Mouse (Mus musculus): ENCODE data around the gene Mical2. TPM values are rescaled to one million over a fixed set of nuclear protein-coding genes. Genes with fewer than 3 reads are reported as not detected.

Mical2 gene
- polyA plus RNA-seq, 1 experiment from 2014 or later: 0.88 TPM

DNA sequence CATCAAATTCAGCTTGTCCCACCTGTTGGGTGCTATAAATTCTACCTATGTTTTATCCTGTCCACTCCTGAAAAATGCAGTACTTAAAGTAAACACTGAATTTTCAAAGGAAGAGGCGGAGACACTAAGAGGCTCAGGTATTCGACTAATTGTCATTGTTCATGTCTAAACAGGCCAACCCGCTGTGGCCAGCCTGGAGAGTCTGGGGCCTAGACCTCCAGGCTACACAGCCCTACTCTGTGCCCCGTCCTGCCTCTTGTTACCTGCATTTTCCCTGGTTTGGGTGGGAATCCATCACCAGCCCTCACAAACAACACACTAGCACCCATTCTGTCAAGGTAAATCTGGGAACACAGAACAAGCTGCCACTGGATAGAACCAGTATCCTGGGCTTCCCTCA, 191.9 kb downstream of the Mical2 start:
- Histone ChIP-seq H3K4me1 (peaks cover 41% of the 10 kb centered on the region), H3K36me3 (replicated peaks) (no peaks in the 10 kb centered on the region), H3K27me3 (ENCODE audit: poor library complexity, severe bottlenecking) (peaks cover 41% of the 10 kb centered on the region), H3K9me3 (no peaks in the 10 kb centered on the region), H3K27ac (no peak overlapping the region), H3K4me3 (no peak overlapping the region)
- WGBS: 55% methylated on average over 4 of the region's 4 CpGs
- DNase-seq (ENCODE audit: extremely low spot score, low spot score): no peak

DNA sequence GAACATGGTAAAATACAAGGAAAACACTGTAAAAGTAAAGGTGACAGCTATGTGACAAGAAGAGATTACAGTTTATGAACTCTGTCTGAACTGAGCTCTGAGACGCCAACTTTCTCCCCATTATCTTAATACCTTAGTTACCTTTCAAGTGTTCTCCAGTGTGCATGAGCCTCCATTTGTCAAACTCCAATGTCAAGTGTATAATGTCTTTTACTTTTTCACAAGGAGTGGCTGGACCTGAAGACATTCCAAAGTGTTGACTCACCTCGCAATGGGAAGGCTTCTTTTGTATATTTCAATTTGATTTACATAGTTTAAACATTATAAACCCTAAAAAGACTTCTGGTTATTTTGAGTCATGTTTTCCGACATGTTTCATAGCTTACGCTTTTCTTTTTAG, 197.8 kb downstream of the Mical2 start:
- Histone ChIP-seq H3K36me3 (replicated peaks) (no peaks in the 10 kb centered on the region), H3K9me3 (no peaks in the 10 kb centered on the region), H3K4me1 (peaks cover 26% of the 10 kb centered on the region), H3K4me3 (no peak overlapping the region), H3K27me3 (ENCODE audit: poor library complexity, severe bottlenecking) (peaks cover 18% of the 10 kb centered on the region), H3K27ac (no peak overlapping the region)
- 90% methylated on average over 4 of the region's 4 CpGs for WGBS
- DNase-seq (ENCODE audit: extremely low spot score, low spot score): no peak

DNA sequence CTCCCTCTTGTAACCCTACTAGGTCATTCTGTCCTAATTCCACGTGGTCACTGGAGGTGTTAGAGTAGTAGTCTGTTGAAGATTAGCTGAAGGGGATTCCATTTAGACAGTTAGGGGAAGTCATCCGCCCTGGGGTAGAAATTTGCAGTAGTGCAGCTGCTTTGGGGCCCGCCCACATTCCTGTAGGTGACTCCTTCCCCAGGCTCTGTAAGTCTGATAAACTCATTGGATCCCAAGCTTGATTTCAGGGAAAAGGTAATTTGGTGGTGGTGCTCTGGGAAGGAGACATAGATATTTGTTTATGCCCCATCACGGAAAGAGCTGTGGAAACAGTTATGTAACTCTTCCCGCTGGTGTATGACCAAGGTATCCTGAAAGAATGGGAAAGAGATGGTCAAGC, 201.2 kb downstream of the Mical2 start:
- DNase-seq (ENCODE audit: extremely low spot score, low spot score): no peak
- Histone ChIP-seq H3K4me1 (peaks cover 34% of the 10 kb centered on the region), H3K36me3 (replicated peaks) (peaks cover 9% of the 10 kb centered on the region), H3K9me3 (peaks cover 5% of the 10 kb centered on the region; the same call in 1 of the 2 replicates), H3K27me3 (ENCODE audit: poor library complexity, severe bottlenecking) (peaks cover 18% of the 10 kb centered on the region), H3K27ac (0 out of 2 replicates have a peak overlapping the region, but pooled peaks have one; percentile 96), H3K4me3 (peak overlapping the region; percentile 75; the same call in 1 of the 2 replicates)
- WGBS: 62% methylated on average over 5 of the region's 5 CpGs

DNA sequence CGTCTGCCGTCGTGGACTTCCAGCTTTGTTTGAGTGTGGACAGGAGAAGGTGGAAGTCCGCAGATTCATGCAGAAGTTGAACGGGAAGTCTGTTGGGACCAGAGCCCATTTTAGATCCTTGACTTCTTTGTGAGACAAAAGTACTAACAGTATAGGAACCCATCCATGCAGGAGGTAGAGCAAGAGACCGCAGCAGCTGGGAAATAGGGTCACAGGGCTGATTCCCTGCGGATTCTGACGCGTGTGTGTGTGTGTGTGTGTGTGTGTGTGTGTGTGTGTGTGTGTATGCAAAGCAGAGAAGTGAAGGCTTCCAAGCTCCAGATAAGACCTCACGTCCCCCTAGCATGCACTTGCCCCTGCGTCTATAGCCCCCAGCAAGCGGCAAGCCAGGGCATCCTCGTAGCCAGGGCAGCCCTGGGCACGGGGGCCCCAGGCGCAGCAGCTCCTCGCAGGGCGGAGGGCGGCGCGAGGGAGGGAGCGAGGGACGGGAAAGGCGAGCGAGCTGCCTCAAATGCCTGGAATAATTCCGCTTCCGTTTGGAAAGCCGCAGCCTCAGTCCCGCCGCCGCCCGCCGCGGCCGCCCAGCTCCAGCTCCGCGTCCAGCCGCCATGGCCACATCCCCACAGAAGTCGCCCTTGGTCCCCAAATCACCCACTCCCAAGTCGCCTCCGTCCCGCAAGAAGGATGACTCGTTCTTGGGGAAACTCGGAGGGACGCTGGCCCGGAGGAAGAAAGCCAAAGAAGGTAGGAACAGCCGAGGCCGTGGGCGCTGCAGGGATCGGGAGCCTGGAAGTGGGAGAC, 201.9 kb downstream of the Mical2 start, which contains the start of gene Parva:
Parva (plus strand) TSS at position 149 of the 801 bp plus-strand sequence.
- Histone ChIP-seq H3K4me1 (peaks cover 30% of the 10 kb centered on the region), H3K27ac (peak within 1 kb of the TSS; percentile 96), H3K4me3 (peak within 1 kb of the TSS; percentile 75), H3K27me3 (ENCODE audit: poor library complexity, severe bottlenecking) (peaks cover 18% of the 10 kb centered on the region), H3K9me3 (peaks cover 5% of the 10 kb centered on the region; the same call in 1 of the 2 replicates), H3K36me3 (replicated peaks) (peaks cover 9% of the 10 kb centered on the region)
- WGBS: 3% methylated on average over 49 of the region's 49 CpGs
- peak; percentile 77 for DNase-seq (ENCODE audit: extremely low spot score, low spot score)

DNA sequence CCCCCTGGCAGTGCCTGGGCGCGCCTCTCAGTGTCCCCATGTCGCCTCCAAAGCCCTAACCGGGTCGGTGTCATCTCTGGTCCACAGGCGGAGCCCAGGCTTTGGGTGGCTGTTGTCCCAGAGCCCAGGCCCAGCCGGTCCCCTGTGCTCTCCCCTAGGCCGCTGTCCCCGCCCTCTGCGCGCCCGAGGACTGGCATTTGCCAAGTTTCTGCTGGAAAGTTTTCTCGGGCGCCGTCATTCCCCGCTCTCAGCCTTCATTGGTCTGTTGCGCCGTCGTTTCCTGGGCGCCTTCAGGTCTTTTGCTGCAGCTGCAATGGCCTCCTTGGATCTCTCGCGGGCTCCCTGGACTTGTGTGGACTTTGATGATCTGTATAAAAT, 202.5 kb downstream of the Mical2 start:
- Histone ChIP-seq H3K36me3 (replicated peaks) (peaks cover 9% of the 10 kb centered on the region), H3K27ac (peak overlapping the region; percentile 96), H3K4me3 (peak overlapping the region; percentile 75), H3K27me3 (ENCODE audit: poor library complexity, severe bottlenecking) (peaks cover 18% of the 10 kb centered on the region), H3K4me1 (peaks cover 27% of the 10 kb centered on the region), H3K9me3 (peaks cover 5% of the 10 kb centered on the region; the same call in 1 of the 2 replicates)
- DNase-seq (ENCODE audit: extremely low spot score, low spot score): no peak
- under 1% methylated on average over 20 of the region's 22 CpGs for WGBS

DNA sequence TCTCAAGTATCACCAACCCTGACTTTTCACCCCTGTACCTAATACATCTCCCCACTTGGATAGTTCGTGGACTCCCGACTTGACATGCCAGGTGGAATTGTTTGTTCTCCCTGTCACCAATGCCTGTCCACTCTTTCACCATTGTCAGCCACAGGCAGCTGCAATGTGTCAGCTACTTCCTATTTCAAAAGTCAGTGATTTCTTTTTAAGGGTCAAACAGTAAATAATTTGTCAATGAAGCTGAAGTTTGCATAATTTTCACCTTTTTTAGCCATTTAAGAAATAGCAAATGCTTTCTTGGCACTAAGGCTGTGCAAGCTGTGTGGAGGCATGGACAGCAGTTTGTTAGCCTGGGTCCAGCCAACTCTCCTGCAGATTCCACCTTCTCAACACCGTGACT, 214.2 kb downstream of the Mical2 start:
- no peak for DNase-seq (ENCODE audit: extremely low spot score, low spot score)
- WGBS: 89% methylated on average over 3 of the region's 3 CpGs

DNA sequence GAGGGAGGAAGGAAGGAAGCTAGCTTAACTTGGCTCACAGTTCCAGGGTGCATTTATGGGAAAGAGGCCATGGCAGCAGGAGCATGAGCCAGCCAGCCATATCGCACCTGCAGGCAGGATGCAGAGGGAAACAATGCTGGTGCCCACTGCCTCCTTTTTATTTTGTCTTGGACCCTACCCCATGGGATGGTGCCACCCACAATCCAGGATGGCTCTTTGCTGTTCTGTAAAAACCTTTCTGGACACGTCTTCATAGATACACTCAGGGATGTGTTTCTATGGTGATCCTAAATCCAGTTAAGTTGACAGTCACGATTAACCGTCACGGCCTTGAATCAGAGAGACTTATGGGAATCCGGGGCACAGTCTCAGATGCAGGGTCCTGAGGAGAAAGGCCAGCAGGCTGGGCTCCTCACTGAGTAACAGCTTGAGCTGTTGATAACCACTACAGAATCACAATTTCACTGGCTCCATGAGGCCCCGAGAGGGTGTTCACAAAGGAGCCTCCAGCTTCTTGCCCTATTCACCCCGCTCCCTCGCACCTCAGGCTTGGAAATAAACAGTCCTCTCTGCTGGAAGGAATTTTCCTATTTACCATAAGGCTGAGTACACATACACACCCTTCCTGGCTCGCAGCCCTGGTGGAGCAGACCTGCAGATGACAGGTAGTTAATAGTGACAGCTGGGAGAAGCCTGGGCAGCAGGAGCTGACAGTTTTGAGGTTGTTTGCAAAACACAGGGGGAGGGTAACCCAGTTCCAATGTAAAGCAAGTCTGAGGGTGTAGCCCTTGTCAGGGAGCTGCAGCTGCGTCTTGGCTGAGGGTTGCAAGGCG, 218.7 kb downstream of the Mical2 start:
- peaks cover 5% of the 10 kb centered on the region for H3K9me3 ChIP-seq
- peak overlapping the region; percentile 49 for H3K27ac ChIP-seq
- H3K27me3 ChIP-seq (ENCODE audit: poor library complexity, severe bottlenecking): no peaks in the 10 kb centered on the region
- H3K36me3 ChIP-seq (replicated peaks): no peaks in the 10 kb centered on the region
- WGBS: 57% methylated on average over 12 of the region's 12 CpGs
- no peak overlapping the region for H3K4me3 ChIP-seq
- H3K4me1 ChIP-seq: peaks cover 41% of the 10 kb centered on the region
- DNase-seq (ENCODE audit: extremely low spot score, low spot score): no peak

More for the DNA sequence above, 214.2 kb downstream of the Mical2 start:
- H3K4me1 ChIP-seq: peaks cover 38% of the 10 kb centered on the region
- no peak overlapping the region for H3K4me3 ChIP-seq
- peaks cover 14% of the 10 kb centered on the region for H3K36me3 ChIP-seq (replicated peaks)
- no peaks in the 10 kb centered on the region for H3K27me3 ChIP-seq (ENCODE audit: poor library complexity, severe bottlenecking)
- no peak overlapping the region for H3K27ac ChIP-seq
- H3K9me3 ChIP-seq: peaks cover 7% of the 10 kb centered on the region

DNA sequence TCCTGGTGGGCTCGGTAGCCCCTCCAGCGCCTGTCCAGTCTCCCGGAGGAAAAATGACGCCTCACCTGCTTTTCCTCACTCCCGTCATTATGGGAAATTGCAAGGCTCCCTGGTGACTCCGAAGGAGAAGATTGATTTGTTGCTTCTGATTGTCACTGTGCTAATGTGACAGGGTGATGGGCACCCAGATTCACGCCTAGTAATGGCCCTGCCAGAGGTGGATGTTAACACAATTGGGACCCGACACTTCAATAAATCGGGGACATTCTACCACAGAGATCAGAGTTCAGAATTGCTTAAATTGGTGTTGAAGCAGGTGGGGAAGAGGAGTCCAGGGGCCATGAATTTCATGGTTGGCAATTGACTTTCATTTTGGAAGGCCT, 219.3 kb downstream of the Mical2 start:
- no peak for DNase-seq (ENCODE audit: extremely low spot score, low spot score)
- Histone ChIP-seq H3K9me3 (peaks cover 5% of the 10 kb centered on the region), H3K27me3 (ENCODE audit: poor library complexity, severe bottlenecking) (no peaks in the 10 kb centered on the region), H3K36me3 (replicated peaks) (no peaks in the 10 kb centered on the region), H3K4me3 (no peak overlapping the region), H3K4me1 (peaks cover 41% of the 10 kb centered on the region), H3K27ac (peak overlapping the region; percentile 49)
- WGBS: 62% methylated on average over 9 of the region's 9 CpGs

DNA sequence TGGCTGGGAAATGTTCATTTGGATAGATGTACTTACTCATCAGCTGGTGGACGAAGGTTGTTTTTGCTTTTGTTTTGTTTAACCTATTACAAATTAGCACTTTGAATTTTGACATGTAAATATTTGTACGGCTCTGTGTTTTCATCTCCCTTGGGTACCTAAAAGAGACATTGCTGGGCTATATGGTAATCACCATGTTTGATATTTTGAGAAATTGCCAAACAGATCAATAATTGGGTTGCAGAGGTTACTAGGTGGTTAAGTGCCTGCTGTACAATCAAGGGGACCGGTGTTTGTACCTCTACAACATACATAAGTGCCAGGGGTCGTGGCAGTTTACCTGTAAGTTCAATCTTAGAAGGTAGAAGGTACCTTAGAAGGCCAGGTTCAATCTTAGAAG, 220.8 kb downstream of the Mical2 start:
- DNase-seq (ENCODE audit: extremely low spot score, low spot score): no peak
- Histone ChIP-seq H3K36me3 (replicated peaks) (no peaks in the 10 kb centered on the region), H3K9me3 (peaks cover 5% of the 10 kb centered on the region), H3K27ac (no peak overlapping the region), H3K4me3 (no peak overlapping the region), H3K4me1 (peaks cover 30% of the 10 kb centered on the region), H3K27me3 (ENCODE audit: poor library complexity, severe bottlenecking) (no peaks in the 10 kb centered on the region)
- 90% methylated on average over 4 of the region's 4 CpGs for WGBS

DNA sequence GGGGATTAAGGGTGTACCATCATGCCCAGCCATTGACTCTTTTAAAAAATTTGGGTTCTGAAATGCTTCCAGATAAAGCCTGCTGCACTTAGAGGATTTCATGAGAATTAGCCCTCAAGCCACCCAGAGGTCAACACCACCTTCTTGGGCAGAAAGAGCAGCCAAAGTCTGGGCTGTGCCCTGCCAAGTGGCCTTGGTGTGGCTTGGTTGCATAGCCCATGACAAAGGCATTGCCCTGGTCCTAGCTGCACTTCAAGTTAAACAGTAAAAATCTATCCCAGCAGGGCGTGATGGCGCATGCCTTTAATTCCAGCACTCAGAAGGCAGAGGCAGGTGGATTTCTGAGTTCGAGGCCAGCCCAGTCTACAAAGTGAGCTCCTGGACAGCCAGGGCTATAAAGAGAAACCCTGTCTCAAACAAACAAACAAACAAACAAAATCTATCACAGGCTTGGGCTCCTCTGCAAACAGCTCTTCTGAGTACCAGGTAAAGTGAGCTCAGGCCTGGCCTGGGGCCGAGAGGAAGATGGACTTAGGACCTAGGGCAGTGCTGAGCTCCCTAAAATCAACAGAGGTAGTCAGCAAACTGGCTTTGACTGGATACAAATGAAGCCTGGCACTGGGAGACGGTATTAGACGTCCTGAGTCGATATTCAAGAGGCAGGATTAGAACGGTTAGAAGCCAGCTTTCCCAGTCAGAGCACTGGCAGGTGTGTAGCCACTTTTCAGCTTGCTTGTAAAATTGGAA, 224.5 kb downstream of the Mical2 start:
- Histone ChIP-seq H3K27ac (no peak overlapping the region), H3K4me1 (peaks cover 28% of the 10 kb centered on the region), H3K9me3 (peaks cover 5% of the 10 kb centered on the region), H3K4me3 (no peak overlapping the region), H3K27me3 (ENCODE audit: poor library complexity, severe bottlenecking) (no peaks in the 10 kb centered on the region), H3K36me3 (replicated peaks) (no peaks in the 10 kb centered on the region)
- no peak for DNase-seq (ENCODE audit: extremely low spot score, low spot score)
- 86% methylated on average over 8 of the region's 8 CpGs for WGBS

DNA sequence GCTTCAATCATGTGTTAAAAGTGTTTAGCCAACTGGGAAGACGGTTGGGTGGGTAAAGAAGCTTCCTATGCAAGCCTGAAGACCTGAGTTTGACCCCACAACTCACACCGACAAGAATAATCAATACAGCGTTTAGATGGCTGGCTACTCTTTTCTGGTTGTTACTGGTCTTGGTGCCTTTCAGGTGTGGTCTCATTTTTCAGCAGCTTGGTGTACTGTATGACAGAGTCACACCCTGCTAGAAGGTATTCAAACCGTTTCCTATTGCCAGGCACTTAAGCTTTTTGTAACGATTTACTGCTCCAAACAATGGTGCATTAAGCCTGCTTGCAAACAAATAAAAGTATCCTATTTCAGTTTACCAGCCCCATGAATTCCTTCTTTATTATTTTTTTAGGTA, 226.8 kb downstream of the Mical2 start:
- WGBS: 72% methylated on average over 5 of the region's 5 CpGs
- Histone ChIP-seq H3K9me3 (no peaks in the 10 kb centered on the region), H3K4me1 (peaks cover 28% of the 10 kb centered on the region), H3K4me3 (no peak overlapping the region), H3K27me3 (ENCODE audit: poor library complexity, severe bottlenecking) (no peaks in the 10 kb centered on the region), H3K27ac (no peak overlapping the region), H3K36me3 (replicated peaks) (no peaks in the 10 kb centered on the region)
- no peak for DNase-seq (ENCODE audit: extremely low spot score, low spot score)

DNA sequence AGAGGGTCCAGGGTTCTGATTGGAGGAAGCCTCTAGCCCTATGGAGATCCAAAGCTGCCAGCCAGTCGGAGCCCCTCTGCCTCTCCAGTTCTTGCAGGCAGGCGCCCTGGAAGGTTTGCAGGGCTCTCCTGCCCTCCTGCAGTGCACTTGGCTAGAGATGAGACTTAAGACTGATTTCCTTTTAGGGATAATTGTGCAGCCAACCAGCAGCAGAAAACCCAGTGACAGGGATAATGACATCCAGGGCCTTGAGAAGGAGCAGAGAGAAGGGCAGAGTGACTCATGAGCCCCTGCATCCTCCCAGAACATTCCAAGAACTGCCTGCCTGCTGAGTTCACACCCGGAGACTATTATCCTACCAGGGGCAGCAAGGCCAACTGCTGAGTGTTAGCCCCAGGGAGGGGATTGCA, 228.2 kb downstream of the Mical2 start:
- H3K4me3 ChIP-seq: no peak overlapping the region
- H3K4me1 ChIP-seq: peaks cover 28% of the 10 kb centered on the region
- H3K27me3 ChIP-seq (ENCODE audit: poor library complexity, severe bottlenecking): no peaks in the 10 kb centered on the region
- no peak for DNase-seq (ENCODE audit: extremely low spot score, low spot score)
- WGBS: 8% methylated on average over 3 of the region's 3 CpGs
- H3K27ac ChIP-seq: peak overlapping the region; percentile 68
- no peaks in the 10 kb centered on the region for H3K36me3 ChIP-seq (replicated peaks)
- no peaks in the 10 kb centered on the region for H3K9me3 ChIP-seq

Measured in forebrain, embryonic 10.5 days (tissue).